Mouse (Mus musculus): Measurements from ENCODE around the gene Rab37. TPM values are rescaled to one million over a fixed set of nuclear protein-coding genes. Genes with fewer than 3 reads are reported as not detected.

Rab37 gene
- polyA plus RNA-seq, 1 experiment from 2014 or later = 2.2 TPM

DNA sequence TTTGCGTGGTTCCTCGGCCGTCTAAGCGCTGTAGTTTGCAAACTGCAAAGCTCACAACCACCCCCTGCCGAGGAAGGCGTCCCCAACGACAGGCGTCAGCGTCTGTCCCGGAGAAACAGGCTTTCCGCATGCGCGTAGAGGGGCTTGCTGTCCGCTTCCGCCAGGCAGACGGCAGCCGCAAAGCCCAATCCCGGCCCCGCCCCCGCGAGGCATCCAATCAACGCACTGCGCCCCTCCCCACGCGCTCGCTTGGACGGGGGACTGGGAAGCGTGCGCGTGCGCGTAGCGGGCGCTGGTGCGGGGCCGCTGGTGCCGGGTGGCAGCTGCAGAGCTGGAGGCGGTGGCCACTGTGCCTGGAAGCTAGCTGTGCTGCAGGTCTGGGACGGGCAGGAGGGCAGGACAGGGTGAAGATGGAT lies 96.0 kb downstream of the Rab37 start, which contains the start of gene Tmem104:
Gene Tmem104, plus strand, starts transcription at position 264 of the 416 bp plus-strand sequence.
- Histone ChIP-seq H3K4me3 (replicated peaks) (peak within 1 kb of the TSS; percentile 71), H3K9me3 (replicated peaks) (no peaks in the 10 kb centered on the region), H3K27me3 (no peaks in the 10 kb centered on the region), H3K27ac (replicated peaks) (peak within 1 kb of the TSS; percentile 82), H3K4me2 (peak within 1 kb of the TSS; percentile 94), H3K4me1 (replicated peaks) (peaks cover 65% of the 10 kb centered on the region), H3K9ac (peak within 1 kb of the TSS; percentile 75), H3K36me3 (replicated peaks) (peaks cover 5% of the 10 kb centered on the region)
- ATAC-seq (ENCODE audit: insufficient read depth) = peak; percentile 88
- WGBS (ENCODE audit: insufficient replicate concordance) = under 1% methylated on average over 39 of the region's 39 CpGs

GRCm38 (mm10) chr11:115187693-115188092 lies 96.5 kb downstream of the Rab37 start, which contains the start of gene Nat9:
Gene Nat9 (minus strand): TSS chr11:115187859.
- H3K4me3 ChIP-seq (replicated peaks) = peak within 1 kb of the TSS; percentile 71
- peaks cover 64% of the 10 kb centered on the region for H3K4me1 ChIP-seq (replicated peaks)
- H3K36me3 ChIP-seq (replicated peaks) = peaks cover 5% of the 10 kb centered on the region
- H3K9ac ChIP-seq = peak within 1 kb of the TSS; percentile 75
- no peaks in the 10 kb centered on the region for H3K27me3 ChIP-seq
- WGBS (ENCODE audit: insufficient replicate concordance) = 4% methylated on average over 12 of the region's 12 CpGs
- peak within 1 kb of the TSS; percentile 94 for H3K4me2 ChIP-seq
- ATAC-seq (ENCODE audit: insufficient read depth) = peak; percentile 38; the same call in 1 of the 2 replicates
- H3K27ac ChIP-seq (replicated peaks) = peak within 1 kb of the TSS; percentile 82
- no peaks in the 10 kb centered on the region for H3K9me3 ChIP-seq (replicated peaks)

DNA sequence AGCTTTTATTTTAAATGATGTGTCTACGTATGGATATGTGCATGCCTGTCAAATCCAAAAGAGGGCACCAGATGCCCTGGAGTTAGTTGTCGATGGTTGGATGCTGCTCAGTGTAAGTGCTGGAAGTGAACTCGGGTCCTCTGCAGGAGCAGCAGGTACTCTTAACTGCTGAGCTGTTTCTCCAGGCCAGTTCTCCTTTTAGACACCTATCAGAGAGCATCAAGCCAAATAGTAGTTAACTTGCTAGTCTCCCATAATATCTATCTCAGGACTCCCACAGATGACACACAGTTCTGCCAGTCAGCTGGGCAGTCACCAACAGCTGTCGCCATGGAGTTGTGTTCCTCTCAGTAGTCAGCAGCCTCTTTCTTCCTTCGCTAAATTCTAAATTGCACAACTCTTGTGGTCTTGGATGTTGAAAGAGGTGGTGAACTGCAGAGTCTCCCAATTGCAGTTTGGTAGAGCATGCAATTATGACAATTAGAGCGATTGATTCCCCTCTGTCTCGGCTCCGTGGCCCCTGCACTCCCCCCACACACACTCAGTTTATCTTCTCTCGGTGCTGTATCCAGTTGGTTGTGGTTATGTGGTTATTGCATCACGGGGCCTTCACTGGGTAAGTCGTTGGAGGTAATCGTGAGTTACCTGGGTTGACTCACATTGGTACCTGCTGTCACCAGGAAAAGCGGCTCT lies 97.5 kb downstream of the Rab37 start:
- peak overlapping the region; percentile 70 for H3K27ac ChIP-seq (replicated peaks)
- H3K9me3 ChIP-seq (replicated peaks) = no peaks in the 10 kb centered on the region
- H3K4me1 ChIP-seq (replicated peaks) = peaks cover 56% of the 10 kb centered on the region
- peak overlapping the region; percentile 71 for H3K4me3 ChIP-seq (replicated peaks)
- H3K9ac ChIP-seq = no peak overlapping the region
- H3K4me2 ChIP-seq = peak overlapping the region; percentile 94
- no peaks in the 10 kb centered on the region for H3K27me3 ChIP-seq
- WGBS (ENCODE audit: insufficient replicate concordance) = 27% methylated on average over 13 of the region's 13 CpGs
- H3K36me3 ChIP-seq (replicated peaks) = peaks cover 5% of the 10 kb centered on the region
- ATAC-seq (ENCODE audit: insufficient read depth) = no peak

DNA sequence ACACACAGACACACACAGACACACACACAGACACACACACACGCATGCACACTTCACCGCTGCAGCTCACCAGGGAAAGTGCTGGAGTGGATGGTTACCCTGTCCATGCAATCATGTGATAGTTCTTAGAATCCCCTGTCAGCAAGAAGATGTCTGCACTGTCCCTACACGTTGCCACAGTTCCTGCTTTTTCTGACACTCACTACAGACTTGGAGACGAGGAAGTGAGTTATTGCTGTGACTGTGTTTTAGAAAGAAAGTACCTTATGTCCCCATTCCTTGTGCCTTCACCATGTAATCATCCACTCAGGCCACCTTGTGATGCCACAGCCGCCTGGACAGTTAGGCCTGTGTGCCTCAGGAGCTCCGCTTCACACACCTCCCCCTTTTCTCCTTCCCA lies 98.1 kb downstream of the Rab37 start:
- H3K27me3 ChIP-seq = no peaks in the 10 kb centered on the region
- H3K4me3 ChIP-seq (replicated peaks) = peak overlapping the region; percentile 6; the same call in 1 of the 2 replicates
- peak overlapping the region; percentile 70 for H3K27ac ChIP-seq (replicated peaks)
- H3K4me1 ChIP-seq (replicated peaks) = peaks cover 55% of the 10 kb centered on the region
- no peak for ATAC-seq (ENCODE audit: insufficient read depth)
- peaks cover 5% of the 10 kb centered on the region for H3K36me3 ChIP-seq (replicated peaks)
- no peak overlapping the region for H3K9ac ChIP-seq
- peak overlapping the region; percentile 94 for H3K4me2 ChIP-seq
- no peaks in the 10 kb centered on the region for H3K9me3 ChIP-seq (replicated peaks)
- 61% methylated on average over 6 of the region's 6 CpGs for WGBS (ENCODE audit: insufficient replicate concordance)

DNA sequence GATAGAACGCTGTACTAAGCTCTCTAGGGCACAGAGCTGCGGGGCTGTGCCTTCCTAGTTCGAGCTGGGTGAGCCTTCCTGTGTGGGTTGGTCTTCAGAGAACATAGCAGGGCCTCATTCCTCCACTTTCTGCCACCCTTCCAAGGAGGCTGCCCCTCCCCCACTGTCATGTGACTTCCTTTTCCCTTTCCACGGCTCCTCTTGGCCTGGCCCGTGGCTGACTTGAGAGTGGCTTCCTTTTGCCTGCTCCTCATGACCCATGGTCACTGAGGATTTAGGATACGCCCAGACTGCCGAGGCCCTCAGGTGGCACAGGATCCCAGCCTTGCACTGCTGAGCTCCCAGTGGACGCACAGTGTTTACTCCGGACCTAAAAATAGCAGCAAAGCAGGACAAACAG lies 100.9 kb downstream of the Rab37 start:
- Histone ChIP-seq H3K27me3 (no peaks in the 10 kb centered on the region), H3K36me3 (replicated peaks) (peaks cover 8% of the 10 kb centered on the region), H3K9ac (no peak overlapping the region), H3K9me3 (replicated peaks) (no peaks in the 10 kb centered on the region), H3K27ac (replicated peaks) (peak overlapping the region; percentile 67; the same call in 1 of the 2 replicates), H3K4me2 (no peak overlapping the region), H3K4me3 (replicated peaks) (no peak overlapping the region), H3K4me1 (replicated peaks) (peaks cover 54% of the 10 kb centered on the region)
- 17% methylated on average over 9 of the region's 9 CpGs for WGBS (ENCODE audit: insufficient replicate concordance)
- no peak for ATAC-seq (ENCODE audit: insufficient read depth)

GRCm38 (mm10) chr11:115194693-115195092 lies 103.5 kb downstream of the Rab37 start:
- ATAC-seq (ENCODE audit: insufficient read depth) = no peak
- H3K4me1 ChIP-seq (replicated peaks) = peaks cover 31% of the 10 kb centered on the region
- H3K4me2 ChIP-seq = no peak overlapping the region
- no peaks in the 10 kb centered on the region for H3K27me3 ChIP-seq
- H3K9me3 ChIP-seq (replicated peaks) = no peaks in the 10 kb centered on the region
- no peak overlapping the region for H3K27ac ChIP-seq (replicated peaks)
- H3K4me3 ChIP-seq (replicated peaks) = no peak overlapping the region
- peaks cover 18% of the 10 kb centered on the region for H3K36me3 ChIP-seq (replicated peaks)
- 15% methylated on average over 6 of the region's 6 CpGs for WGBS (ENCODE audit: insufficient replicate concordance)
- H3K9ac ChIP-seq = no peak overlapping the region

- no peaks in the 10 kb centered on the region for H3K9me3 ChIP-seq (replicated peaks)
- H3K27me3 ChIP-seq = no peaks in the 10 kb centered on the region
- H3K4me2 ChIP-seq = no peak overlapping the region
- H3K4me3 ChIP-seq (replicated peaks) = no peak overlapping the region
- no peak overlapping the region for H3K27ac ChIP-seq (replicated peaks)
- no peak overlapping the region for H3K9ac ChIP-seq
- ATAC-seq (ENCODE audit: insufficient read depth) = no peak
- peaks cover 28% of the 10 kb centered on the region for H3K4me1 ChIP-seq (replicated peaks)
- 14% methylated on average over 5 of the region's 5 CpGs for WGBS (ENCODE audit: insufficient replicate concordance)
- H3K36me3 ChIP-seq (replicated peaks) = peaks cover 20% of the 10 kb centered on the region
Observed at GRCm38 (mm10) chr11:115195933-115196332, 104.7 kb downstream of the Rab37 start.

- WGBS (ENCODE audit: insufficient replicate concordance) = 68% methylated on average over 8 of the region's 8 CpGs
- Histone ChIP-seq H3K36me3 (replicated peaks) (peaks cover 29% of the 10 kb centered on the region; the same call in 1 of the 2 replicates), H3K9me3 (replicated peaks) (no peaks in the 10 kb centered on the region), H3K27me3 (no peaks in the 10 kb centered on the region), H3K4me1 (replicated peaks) (peaks cover 21% of the 10 kb centered on the region), H3K27ac (replicated peaks) (no peak overlapping the region), H3K4me3 (replicated peaks) (no peak overlapping the region), H3K9ac (no peak overlapping the region), H3K4me2 (no peak overlapping the region)
- no peak for ATAC-seq (ENCODE audit: insufficient read depth)
Observed at GRCm38 (mm10) chr11:115197558-115197957, 106.3 kb downstream of the Rab37 start.

- H3K9me3 ChIP-seq (replicated peaks) = no peaks in the 10 kb centered on the region
- ATAC-seq (ENCODE audit: insufficient read depth) = no peak
- WGBS (ENCODE audit: insufficient replicate concordance) = 67% methylated on average over 12 of the region's 12 CpGs
- H3K27ac ChIP-seq (replicated peaks) = no peak overlapping the region
- no peak overlapping the region for H3K4me2 ChIP-seq
- H3K4me1 ChIP-seq (replicated peaks) = peaks cover 21% of the 10 kb centered on the region
- no peak overlapping the region for H3K4me3 ChIP-seq (replicated peaks)
- H3K36me3 ChIP-seq (replicated peaks) = peaks cover 38% of the 10 kb centered on the region; the same call in 1 of the 2 replicates
- H3K9ac ChIP-seq = no peak overlapping the region
- no peaks in the 10 kb centered on the region for H3K27me3 ChIP-seq
Observed at GRCm38 (mm10) chr11:115198932-115199384, 107.7 kb downstream of the Rab37 start.

GRCm38 (mm10) chr11:115200520-115200919 lies 109.3 kb downstream of the Rab37 start:
- no peaks in the 10 kb centered on the region for H3K9me3 ChIP-seq (replicated peaks)
- H3K36me3 ChIP-seq (replicated peaks) = peaks cover 46% of the 10 kb centered on the region; the same call in 1 of the 2 replicates
- 67% methylated on average over 4 of the region's 4 CpGs for WGBS (ENCODE audit: insufficient replicate concordance)
- no peak overlapping the region for H3K4me3 ChIP-seq (replicated peaks)
- peaks cover 8% of the 10 kb centered on the region; the same call in 1 of the 2 replicates for H3K4me1 ChIP-seq (replicated peaks)
- no peak overlapping the region for H3K27ac ChIP-seq (replicated peaks)
- H3K4me2 ChIP-seq = no peak overlapping the region
- H3K9ac ChIP-seq = no peak overlapping the region
- no peaks in the 10 kb centered on the region for H3K27me3 ChIP-seq
- no peak for ATAC-seq (ENCODE audit: insufficient read depth)

GRCm38 (mm10) chr11:115202316-115202715 lies 111.1 kb downstream of the Rab37 start:
- no peak overlapping the region for H3K9ac ChIP-seq

More at GRCm38 (mm10) chr11:115202316-115202715, 111.1 kb downstream of the Rab37 start:
- H3K4me2 ChIP-seq = no peak overlapping the region
- H3K36me3 ChIP-seq (replicated peaks) = peaks cover 47% of the 10 kb centered on the region; the same call in 1 of the 2 replicates
- 18% methylated on average over 12 of the region's 12 CpGs for WGBS (ENCODE audit: insufficient replicate concordance)
- H3K27me3 ChIP-seq = no peaks in the 10 kb centered on the region
- ATAC-seq (ENCODE audit: insufficient read depth) = peak; percentile 45
- H3K4me3 ChIP-seq (replicated peaks) = no peak overlapping the region
- no peak overlapping the region for H3K27ac ChIP-seq (replicated peaks)
- no peaks in the 10 kb centered on the region for H3K4me1 ChIP-seq (replicated peaks)
- no peaks in the 10 kb centered on the region for H3K9me3 ChIP-seq (replicated peaks)

All from liver, embryonic 15.5 days (tissue).